Mouse (Mus musculus): ENCODE measurements around the gene Fmnl2.

Gene Fmnl2

DNA sequence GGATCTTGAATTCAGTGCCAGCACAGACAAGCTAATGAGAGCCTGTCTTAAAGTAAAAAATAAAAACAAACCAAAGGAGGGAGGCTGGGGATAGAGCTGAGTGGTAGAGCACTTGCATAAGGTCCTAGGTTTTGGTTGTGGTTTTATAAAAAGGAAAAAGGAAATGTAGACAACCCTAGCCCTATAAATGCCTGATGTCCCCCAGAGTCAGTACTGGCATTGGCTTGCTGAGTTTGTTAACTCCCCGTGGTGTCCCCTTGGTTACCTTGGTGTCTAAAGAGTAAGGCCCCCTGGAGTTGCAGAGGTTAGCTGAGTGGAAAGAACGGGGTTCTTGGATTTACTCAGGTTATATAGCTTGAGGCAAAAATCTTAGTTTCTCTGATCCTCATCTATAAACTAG is 55.7 kb downstream of the Fmnl2 start:
- no peak for DNase-seq (ENCODE audit: extremely low read depth, low read depth, low spot score)

DNA sequence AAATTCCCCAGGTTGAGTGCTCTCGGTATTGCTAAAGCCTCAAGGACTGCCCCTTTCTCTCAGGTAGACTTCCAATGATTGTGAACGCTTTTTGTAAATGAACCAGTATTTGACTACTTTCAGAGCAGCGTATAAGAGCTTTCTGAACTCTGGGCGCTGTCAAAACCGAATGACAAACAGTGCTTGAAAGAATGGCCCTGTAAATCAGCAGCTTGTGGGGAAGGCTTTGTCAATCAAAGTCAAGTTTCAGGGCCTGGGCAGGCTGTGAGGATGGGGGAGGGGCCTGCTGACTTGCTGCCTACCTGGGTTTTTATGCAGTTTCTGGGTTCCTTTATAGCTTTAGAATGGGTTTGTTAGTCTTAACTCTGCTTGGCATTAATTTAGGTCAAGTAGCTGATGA is 56.1 kb downstream of the Fmnl2 start:
- DNase-seq (ENCODE audit: extremely low read depth, low read depth, low spot score), result no peak

GRCm38 (mm10) chr2:52915536-52915935 is 57.9 kb downstream of the Fmnl2 start:
- no peak for DNase-seq (ENCODE audit: extremely low read depth, low read depth, low spot score)

GRCm38 (mm10) chr2:52918094-52918493 is 60.4 kb downstream of the Fmnl2 start:
- DNase-seq (ENCODE audit: extremely low read depth, low read depth, low spot score), result no peak

GRCm38 (mm10) chr2:52920701-52921435 is 63.2 kb downstream of the Fmnl2 start:
- DNase-seq (ENCODE audit: extremely low read depth, low read depth, low spot score), result no peak

DNA sequence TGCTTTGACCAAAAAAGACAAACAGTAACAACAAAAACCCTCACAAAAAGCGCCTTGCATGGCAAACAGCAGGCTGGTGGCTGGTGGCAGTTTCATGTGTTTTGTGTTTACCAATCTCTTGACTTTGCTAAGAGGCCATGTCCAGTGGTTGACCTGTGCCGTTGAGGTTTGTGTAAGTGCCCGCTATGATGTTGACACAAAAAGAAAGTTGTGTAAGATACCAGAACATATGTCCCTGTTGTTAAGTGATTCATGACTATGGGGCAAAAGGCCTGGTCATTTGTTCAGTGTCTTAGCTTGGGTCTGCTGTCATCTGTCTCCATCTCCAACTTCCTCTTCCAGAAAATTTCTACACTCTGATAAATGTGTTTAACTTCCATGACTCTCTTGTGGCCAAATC is 67.4 kb downstream of the Fmnl2 start:
- DNase-seq (ENCODE audit: extremely low read depth, low read depth, low spot score), result no peak

GRCm38 (mm10) chr2:52927381-52927780 is 69.7 kb downstream of the Fmnl2 start:
- no peak for DNase-seq (ENCODE audit: extremely low read depth, low read depth, low spot score)

GRCm38 (mm10) chr2:52927858-52928301 is 70.2 kb downstream of the Fmnl2 start:
- no peak for DNase-seq (ENCODE audit: extremely low read depth, low read depth, low spot score)

DNA sequence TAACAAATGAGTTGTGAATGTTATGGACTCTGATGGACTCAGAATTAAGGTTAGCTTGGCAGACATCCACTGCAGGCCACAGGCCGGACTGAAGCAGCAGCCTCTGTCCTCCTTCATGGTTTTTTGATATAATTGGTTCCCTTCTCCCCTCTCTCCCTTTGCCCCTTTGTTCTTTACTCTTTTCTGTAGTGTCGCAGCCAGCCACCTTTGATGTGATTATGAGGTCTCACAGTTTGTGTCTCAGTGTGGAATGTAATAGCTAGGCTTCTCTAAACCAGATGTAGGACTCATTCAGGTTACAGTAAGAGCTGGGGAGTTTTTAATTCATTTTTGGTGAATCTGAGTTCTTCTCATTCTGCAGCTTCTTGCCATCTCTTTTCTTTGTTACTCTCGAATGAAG is 70.7 kb downstream of the Fmnl2 start:
- no peak for DNase-seq (ENCODE audit: extremely low read depth, low read depth, low spot score)

DNA sequence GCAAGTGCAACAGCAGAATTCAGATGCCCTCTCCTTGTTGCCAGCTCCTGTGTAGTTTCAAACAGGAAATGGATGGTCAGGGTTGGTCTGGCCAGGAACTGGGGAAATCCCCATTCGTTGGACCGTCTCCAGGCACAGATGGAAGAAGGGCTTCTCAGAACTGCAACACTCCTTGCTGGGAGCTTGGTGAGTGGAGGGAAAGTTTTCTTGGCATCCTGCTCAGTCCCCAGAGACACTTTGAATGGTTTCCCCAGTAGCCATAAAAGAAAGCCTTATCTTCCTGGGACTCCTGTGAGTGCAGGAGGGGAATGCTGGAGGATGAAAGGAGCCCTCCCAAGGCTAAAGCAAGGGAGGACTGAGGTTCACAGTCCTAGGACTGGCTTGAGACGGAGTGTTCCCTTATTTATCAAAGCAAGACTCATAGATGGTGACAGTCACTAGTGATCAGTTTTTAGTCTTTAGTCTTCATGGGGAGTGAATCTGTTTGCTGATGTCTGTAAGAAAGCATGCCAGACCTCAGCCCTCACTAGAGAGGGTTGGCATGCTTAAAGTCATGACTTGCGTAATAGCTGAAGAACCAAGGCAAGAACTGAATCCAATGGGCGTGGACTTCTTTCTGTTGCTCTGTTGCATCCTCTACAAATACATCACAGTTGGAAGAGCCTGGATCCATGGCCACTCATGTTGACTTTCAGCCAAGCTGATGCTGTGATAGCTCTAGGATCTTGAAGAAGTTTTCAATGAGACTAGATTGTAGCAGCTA is 72.6 kb downstream of the Fmnl2 start:
- DNase-seq (ENCODE audit: extremely low read depth, low read depth, low spot score), result no peak

- no peak for DNase-seq (ENCODE audit: extremely low read depth, low read depth, low spot score)
Observed at GRCm38 (mm10) chr2:52931315-52931714, 73.7 kb downstream of the Fmnl2 start.

DNA sequence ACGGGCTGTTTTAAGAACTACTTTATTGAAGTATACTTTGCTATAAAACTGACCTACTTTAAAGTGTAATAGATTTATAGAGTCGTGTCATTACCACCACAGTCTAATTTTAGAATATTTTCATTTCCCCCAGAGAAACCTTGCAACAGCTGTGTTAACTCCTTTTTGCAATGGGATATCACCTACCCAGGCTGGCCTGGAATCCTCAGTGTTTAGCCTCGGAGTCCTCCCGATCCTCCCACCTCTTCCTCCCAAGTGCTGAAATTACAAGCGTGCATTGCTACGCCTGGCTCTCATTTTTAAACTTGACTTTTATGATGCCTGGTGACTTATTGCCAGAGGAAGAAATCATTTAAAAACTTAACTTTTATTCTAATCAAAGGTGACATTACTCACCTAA is 78.2 kb downstream of the Fmnl2 start:
- DNase-seq (ENCODE audit: extremely low read depth, low read depth, low spot score), result no peak

DNA sequence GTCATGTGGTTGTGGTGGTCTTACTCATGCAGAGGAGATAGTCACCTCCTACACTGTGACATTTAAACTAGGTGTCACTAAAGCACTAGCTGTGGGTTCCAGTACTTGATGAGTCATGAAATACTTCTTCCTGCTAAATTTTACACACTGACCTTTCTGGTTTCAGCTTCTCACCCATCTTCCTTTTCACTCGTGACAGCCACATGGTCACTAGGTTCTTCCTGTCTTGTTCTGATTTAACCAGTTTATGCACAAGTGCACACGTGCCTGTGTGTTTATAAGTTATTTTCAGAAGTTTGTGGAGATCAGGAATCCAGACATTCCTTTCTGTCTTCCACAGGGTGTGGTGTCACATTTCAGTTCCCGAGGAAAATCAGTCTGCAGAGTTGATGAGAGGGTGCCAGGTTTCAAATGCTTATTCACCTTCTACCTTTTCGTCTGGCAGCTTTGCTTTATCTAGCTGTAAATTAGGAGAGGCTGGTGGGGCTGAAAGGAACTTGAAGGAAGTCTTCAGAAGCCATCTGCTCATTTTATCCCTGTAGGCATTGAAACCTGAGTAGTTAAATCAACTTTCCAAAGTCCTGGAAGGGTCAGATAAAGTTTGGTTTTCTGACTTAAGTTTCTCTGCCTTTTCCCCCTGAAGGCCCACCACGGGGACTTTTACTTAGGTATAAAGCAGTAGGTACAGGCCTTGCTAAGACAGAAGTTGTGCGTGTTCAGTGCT is 80.9 kb downstream of the Fmnl2 start:
- no peak for DNase-seq (ENCODE audit: extremely low read depth, low read depth, low spot score)

DNA sequence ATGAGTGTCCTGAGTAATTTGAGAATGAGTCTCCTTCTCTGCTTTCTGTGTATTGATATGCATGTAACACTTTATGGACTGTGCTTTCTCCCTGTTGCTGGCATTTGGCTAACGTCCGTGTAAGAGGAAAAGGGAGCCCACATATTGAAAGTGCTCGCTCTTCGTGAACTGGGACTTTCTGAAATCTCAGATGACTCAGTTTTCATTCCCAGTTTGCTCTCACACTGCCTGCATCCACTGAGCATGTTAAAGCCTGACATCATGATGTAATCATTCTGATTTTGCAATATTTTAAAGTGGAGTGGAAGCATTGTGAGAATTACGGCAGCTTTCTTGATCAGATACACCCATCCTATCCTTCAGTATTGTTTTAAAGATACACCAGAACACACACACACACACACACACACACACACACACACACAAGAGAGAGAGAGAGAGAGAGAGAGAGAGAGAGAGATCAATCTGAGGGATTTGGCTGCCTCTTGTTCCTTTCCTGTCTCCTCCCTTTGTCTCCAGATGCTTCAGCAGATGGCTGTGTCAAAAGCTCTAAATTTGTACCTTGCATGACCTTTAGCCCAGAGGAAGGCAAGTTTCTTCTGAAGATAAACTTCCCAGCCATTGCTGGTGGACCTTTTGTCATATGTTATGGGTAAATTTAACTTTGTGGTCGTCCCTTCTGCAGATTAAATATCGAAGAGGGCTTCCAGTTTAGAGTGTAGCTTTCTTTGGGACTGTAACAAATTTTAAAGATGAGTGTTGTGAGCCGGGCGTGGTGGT is 86.2 kb downstream of the Fmnl2 start:
- no peak for DNase-seq (ENCODE audit: extremely low read depth, low read depth, low spot score)

- DNase-seq (ENCODE audit: extremely low read depth, low read depth, low spot score), result no peak
Observed at GRCm38 (mm10) chr2:52944594-52944993, 86.9 kb downstream of the Fmnl2 start.

DNA sequence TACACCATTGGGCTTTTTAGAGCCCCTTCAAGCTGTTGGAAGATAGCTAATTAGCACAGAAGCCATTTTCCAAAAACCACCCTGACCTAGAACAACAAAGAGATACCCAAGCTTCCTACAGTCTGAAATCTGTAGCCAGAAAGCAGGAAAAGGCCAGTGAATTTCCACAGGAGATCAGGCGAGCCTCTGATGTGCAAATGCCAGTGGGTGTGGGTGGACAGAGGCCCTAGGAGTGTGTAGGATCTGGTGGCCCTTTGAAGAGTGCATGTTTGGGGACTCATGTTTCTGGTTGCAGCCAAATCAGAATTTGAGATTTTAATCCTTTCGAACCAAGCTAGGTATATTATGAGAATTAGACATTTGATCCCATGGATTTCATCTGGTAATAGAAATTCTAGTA is 88.4 kb downstream of the Fmnl2 start:
- no peak for DNase-seq (ENCODE audit: extremely low read depth, low read depth, low spot score)

DNA sequence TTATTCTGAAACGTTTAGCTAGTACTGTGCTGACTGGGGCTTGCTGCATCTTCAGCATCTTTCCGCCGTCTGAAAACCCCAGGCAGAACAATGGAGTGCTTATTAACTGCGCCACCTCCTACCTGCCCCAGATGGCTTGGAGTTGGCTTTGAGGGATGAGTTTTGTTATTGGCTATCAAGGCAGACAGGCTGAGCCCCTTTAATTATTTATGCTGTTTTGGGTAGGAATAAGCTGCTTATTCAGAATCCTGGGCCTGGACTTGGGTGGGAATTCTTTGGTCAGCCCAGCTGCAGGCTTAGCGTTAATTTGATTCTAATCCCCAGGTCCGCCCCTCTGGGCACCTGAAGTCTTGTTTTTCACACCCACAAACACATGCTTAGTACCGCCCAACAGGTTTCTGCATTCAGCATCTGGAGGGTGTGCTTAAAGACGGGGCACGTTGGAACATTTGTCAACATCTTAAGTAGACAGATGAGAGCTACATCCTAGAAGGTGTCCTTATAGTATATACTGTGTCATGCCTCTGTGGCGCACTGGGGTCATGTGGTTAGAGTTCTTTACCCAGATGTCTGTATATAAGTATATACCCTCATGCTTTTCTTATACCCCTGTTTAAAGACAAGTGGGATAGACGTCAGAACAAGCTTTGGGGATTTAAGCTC is 89.0 kb downstream of the Fmnl2 start:
- DNase-seq (ENCODE audit: extremely low read depth, low read depth, low spot score), result no peak

- DNase-seq (ENCODE audit: extremely low read depth, low read depth, low spot score), result no peak
Observed at GRCm38 (mm10) chr2:52948406-52948805, 90.7 kb downstream of the Fmnl2 start.

- DNase-seq (ENCODE audit: extremely low read depth, low read depth, low spot score), result no peak
Observed at GRCm38 (mm10) chr2:52949556-52949955, 91.9 kb downstream of the Fmnl2 start.

DNA sequence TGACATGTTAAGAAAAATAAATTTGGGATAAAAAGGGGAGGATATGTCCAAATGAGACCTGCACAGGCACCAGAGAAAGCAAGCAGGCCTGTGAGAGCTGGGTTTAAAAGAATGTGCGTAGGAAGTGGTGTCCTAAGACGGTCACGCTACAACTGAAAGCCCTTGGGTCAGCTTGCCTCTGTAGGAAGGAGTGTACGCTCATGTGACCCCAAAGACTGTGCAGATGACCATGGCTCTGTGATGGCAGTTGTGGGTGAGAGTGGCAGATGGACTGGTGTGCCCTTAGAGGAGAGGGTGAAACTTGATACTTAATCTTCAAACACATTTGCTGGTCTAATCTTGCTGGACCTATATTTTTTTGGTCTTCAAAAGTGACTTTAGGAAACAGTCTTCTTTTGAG is 92.6 kb downstream of the Fmnl2 start:
- DNase-seq (ENCODE audit: extremely low read depth, low read depth, low spot score), result no peak

Measured in fat pad, adult 2 months (tissue).